Mouse (Mus musculus): Measurements from ENCODE around the gene Eml6. TPM values are rescaled to one million over a fixed set of nuclear protein-coding genes. Genes with fewer than 3 reads are reported as not detected.

Gene Eml6
- polyA plus RNA-seq, 1 experiment from 2014 or later = 0.53 TPM

DNA sequence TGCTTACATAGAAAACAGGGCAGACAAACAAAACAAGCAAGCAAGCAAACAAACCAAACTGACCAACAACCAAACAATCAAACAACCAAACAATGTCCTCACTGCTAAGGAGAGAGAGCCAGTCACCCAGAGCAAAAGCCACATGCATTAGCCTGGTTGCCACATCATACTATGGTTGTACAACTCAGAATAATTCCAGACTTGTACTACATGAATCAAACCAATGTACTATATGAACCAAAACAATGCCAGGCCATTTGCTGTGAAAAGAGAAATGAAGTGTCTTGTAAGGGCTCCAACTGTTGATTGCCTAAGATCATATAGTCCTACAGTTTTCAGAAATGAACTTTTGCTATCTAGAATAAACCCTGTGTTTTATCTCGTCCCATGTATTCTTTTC is 237.3 kb downstream of the Eml6 start:
- H3K9me3 ChIP-seq (ENCODE audit: control insufficient read depth, low read length) = no peaks in the 10 kb centered on the region
- H3K27me3 ChIP-seq (ENCODE audit: control insufficient read depth, insufficient read depth, low read length) = no peaks in the 10 kb centered on the region
- no peak for ATAC-seq (ENCODE audit: low FRiP score, low TSS enrichment)
- no peaks in the 10 kb centered on the region for H3K36me3 ChIP-seq (ENCODE audit: control insufficient read depth, insufficient read depth, low read length)
- WGBS = 66% methylated on average over 1 of the region's 1 CpGs
- H3K4me2 ChIP-seq (replicated peaks; ENCODE audit: low read depth, low read length) = no peak overlapping the region
- H3K4me1 ChIP-seq (ENCODE audit: control insufficient read depth, insufficient read depth, low read length) = no peaks in the 10 kb centered on the region
- H3K9ac ChIP-seq (ENCODE audit: low read depth, low read length) = no peak overlapping the region
- no peak overlapping the region for H3K4me3 ChIP-seq (ENCODE audit: low read length)
- H3K27ac ChIP-seq (ENCODE audit: low read depth, low read length) = no peak overlapping the region

DNA sequence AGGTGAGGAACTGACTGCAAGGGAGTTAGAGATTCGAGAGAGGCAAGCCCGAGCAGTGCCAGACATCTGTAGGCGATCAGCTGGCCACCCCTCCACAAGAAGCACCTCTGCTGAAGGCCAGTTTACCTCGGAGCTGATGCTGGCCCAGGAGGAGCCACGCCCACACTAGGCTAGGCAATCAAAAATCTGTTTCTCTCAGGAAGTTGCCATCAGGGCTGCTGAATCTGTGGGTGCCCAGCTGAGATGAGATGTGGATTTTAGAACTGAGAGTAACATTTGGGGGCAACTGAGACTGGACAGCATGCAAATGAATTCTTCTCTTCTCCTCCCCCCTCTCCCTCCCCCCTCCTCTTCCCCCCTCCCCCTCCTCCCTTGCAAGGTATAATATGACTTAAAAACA is 238.4 kb downstream of the Eml6 start:
- ATAC-seq (ENCODE audit: low FRiP score, low TSS enrichment) = no peak
- Histone ChIP-seq H3K4me1 (ENCODE audit: control insufficient read depth, insufficient read depth, low read length) (no peaks in the 10 kb centered on the region), H3K9ac (ENCODE audit: low read depth, low read length) (no peak overlapping the region), H3K27ac (ENCODE audit: low read depth, low read length) (no peak overlapping the region), H3K9me3 (ENCODE audit: control insufficient read depth, low read length) (no peaks in the 10 kb centered on the region), H3K4me3 (ENCODE audit: low read length) (no peak overlapping the region), H3K4me2 (replicated peaks; ENCODE audit: low read depth, low read length) (no peak overlapping the region), H3K36me3 (ENCODE audit: control insufficient read depth, insufficient read depth, low read length) (no peaks in the 10 kb centered on the region), H3K27me3 (ENCODE audit: control insufficient read depth, insufficient read depth, low read length) (no peaks in the 10 kb centered on the region)
- 15% methylated on average over 5 of the region's 5 CpGs for WGBS

DNA sequence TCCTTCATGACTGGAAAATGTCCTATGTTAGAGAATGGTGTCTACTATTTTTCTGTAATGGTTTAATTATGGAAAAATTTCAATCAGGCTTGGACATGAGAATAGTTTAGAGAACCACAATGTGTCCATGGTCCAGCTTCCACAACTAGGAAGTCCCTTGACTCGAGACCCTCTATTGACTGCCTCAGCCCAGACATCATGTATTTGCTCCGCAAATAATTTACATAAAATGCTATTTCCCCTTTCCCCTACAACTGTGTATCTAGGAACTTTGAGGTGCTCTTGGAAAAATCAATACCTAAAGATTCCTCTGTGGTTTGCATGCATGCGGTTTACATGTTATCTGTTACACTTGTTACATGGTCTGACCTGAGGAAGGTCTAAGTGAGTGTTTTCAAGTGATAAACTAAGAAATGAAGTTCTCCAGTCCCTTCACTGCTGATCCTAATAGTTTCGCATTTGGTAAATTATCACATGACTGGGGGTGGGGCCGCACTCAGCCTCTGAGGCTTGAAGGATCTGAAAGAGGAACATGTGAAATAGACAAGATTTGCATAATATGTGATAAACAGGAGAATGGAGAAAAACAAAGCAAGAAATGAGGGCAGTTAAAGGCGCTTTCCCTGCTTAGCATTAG is 239.1 kb downstream of the Eml6 start:
- ATAC-seq (ENCODE audit: low FRiP score, low TSS enrichment) = no peak
- Histone ChIP-seq H3K27me3 (ENCODE audit: control insufficient read depth, insufficient read depth, low read length) (no peaks in the 10 kb centered on the region), H3K9ac (ENCODE audit: low read depth, low read length) (no peak overlapping the region)

DNA sequence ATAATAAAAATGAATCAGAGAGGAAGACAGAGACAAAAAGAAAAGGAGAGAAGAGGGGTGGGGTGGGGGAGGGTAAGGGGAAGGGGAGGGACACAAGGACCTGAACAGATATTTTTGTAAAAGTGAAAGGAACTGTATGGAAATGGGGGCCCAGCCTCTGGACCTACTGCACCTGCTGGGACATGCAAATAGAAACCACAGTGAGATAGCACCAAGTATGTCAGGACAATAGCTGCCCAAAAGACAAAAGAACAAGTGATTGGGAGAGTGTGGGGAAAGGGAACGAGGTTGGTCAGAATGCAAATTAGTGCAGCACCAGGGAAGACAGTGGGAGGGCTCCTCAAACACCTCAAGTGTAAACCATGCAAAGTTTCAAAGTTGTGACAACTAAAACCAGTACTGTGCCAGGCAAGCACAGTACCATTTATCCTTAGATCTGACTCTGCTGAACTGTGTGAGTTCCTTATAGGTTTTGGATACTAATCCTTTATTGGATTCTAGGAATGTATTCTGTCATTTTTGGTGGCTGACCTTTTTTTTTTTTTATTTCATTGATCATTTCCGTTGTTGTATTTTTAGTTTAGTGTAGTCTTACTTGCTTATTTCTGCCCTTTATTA is 246.3 kb downstream of the Eml6 start:
- Histone ChIP-seq H3K4me2 (replicated peaks; ENCODE audit: low read depth, low read length) (no peak overlapping the region), H3K9ac (ENCODE audit: low read depth, low read length) (no peak overlapping the region), H3K4me1 (ENCODE audit: control insufficient read depth, insufficient read depth, low read length) (no peaks in the 10 kb centered on the region), H3K4me3 (ENCODE audit: low read length) (no peak overlapping the region), H3K36me3 (ENCODE audit: control insufficient read depth, insufficient read depth, low read length) (no peaks in the 10 kb centered on the region), H3K9me3 (ENCODE audit: control insufficient read depth, low read length) (no peaks in the 10 kb centered on the region), H3K27ac (ENCODE audit: low read depth, low read length) (no peak overlapping the region), H3K27me3 (ENCODE audit: control insufficient read depth, insufficient read depth, low read length) (no peaks in the 10 kb centered on the region)
- 49% methylated on average over 2 of the region's 2 CpGs for WGBS
- ATAC-seq (ENCODE audit: low FRiP score, low TSS enrichment) = no peak

More for the DNA sequence above, 239.1 kb downstream of the Eml6 start:
- 90% methylated on average over 6 of the region's 6 CpGs for WGBS
- no peak overlapping the region for H3K4me2 ChIP-seq (replicated peaks; ENCODE audit: low read depth, low read length)
- H3K4me3 ChIP-seq (ENCODE audit: low read length) = no peak overlapping the region
- no peaks in the 10 kb centered on the region for H3K9me3 ChIP-seq (ENCODE audit: control insufficient read depth, low read length)
- no peak overlapping the region for H3K27ac ChIP-seq (ENCODE audit: low read depth, low read length)
- no peaks in the 10 kb centered on the region for H3K4me1 ChIP-seq (ENCODE audit: control insufficient read depth, insufficient read depth, low read length)
- no peaks in the 10 kb centered on the region for H3K36me3 ChIP-seq (ENCODE audit: control insufficient read depth, insufficient read depth, low read length)

DNA sequence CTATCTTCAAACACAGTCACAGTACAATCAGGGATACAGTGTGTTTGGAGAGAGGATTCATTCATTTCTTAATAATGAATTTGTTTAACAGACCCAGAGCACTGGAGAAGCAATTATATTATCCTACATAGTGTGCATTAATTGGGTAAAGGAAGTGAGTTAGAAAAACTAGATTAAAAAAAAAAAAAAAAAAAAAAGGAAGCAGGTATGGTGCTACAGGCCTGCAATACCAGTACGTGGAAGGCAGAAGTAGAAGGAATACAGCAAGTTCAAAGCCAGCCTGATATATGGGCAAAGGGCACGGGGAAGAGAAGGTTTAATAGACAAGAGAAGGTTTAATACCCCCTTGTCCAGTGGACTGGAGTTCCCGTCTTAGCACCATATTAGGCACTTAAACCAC is 246.9 kb downstream of the Eml6 start:
- Histone ChIP-seq H3K9me3 (ENCODE audit: control insufficient read depth, low read length) (no peaks in the 10 kb centered on the region), H3K4me1 (ENCODE audit: control insufficient read depth, insufficient read depth, low read length) (no peaks in the 10 kb centered on the region), H3K27ac (ENCODE audit: low read depth, low read length) (no peak overlapping the region), H3K36me3 (ENCODE audit: control insufficient read depth, insufficient read depth, low read length) (no peaks in the 10 kb centered on the region), H3K4me2 (replicated peaks; ENCODE audit: low read depth, low read length) (no peak overlapping the region), H3K27me3 (ENCODE audit: control insufficient read depth, insufficient read depth, low read length) (no peaks in the 10 kb centered on the region), H3K4me3 (ENCODE audit: low read length) (no peak overlapping the region), H3K9ac (ENCODE audit: low read depth, low read length) (no peak overlapping the region)
- WGBS = 69% methylated on average over 3 of the region's 3 CpGs
- no peak for ATAC-seq (ENCODE audit: low FRiP score, low TSS enrichment)

DNA sequence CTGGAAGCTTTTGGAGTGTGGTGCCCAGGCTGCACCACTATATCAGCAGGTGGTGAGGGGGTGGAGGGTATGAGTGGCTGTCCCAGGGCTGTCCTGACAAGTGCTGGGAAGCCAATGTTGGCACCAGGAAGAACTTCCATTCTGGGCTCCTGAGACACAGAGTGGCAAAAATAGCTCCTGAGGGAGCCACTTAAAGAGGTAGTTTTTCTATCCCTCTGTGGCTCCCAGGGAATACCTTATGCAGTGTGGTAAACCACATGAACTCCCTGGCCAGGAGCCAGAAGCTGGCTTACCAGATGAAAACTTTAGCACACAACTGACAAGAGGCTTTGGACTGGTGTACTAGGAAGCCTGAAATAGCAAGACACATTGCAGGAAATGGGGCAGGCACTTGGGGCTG is 247.9 kb downstream of the Eml6 start:
- Histone ChIP-seq H3K27ac (ENCODE audit: low read depth, low read length) (no peak overlapping the region), H3K27me3 (ENCODE audit: control insufficient read depth, insufficient read depth, low read length) (no peaks in the 10 kb centered on the region), H3K36me3 (ENCODE audit: control insufficient read depth, insufficient read depth, low read length) (no peaks in the 10 kb centered on the region), H3K9ac (ENCODE audit: low read depth, low read length) (no peak overlapping the region), H3K4me1 (ENCODE audit: control insufficient read depth, insufficient read depth, low read length) (no peaks in the 10 kb centered on the region), H3K4me3 (ENCODE audit: low read length) (no peak overlapping the region), H3K9me3 (ENCODE audit: control insufficient read depth, low read length) (no peaks in the 10 kb centered on the region), H3K4me2 (replicated peaks; ENCODE audit: low read depth, low read length) (no peak overlapping the region)
- no peak for ATAC-seq (ENCODE audit: low FRiP score, low TSS enrichment)

DNA sequence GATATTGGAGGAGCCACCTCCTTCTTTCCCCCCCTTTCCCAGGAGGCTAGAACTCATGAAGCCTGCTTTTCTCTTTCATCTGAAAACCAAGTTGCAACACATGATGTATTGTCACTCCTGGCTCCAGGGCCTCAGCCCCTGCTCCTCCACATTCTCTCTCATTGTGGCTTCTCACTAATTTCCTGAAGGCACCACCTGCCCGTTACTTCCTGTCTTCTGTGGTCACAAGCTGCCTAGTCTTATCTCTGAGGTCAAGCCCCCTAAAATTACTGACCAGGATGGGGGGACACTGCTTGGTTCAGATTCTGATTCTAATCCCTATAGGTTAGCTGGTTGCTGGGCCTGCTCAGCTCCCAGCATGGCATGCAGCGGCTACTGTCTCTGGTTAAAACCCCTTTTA is 251.1 kb downstream of the Eml6 start:
- H3K4me3 ChIP-seq (ENCODE audit: low read length) = no peak overlapping the region
- no peak for ATAC-seq (ENCODE audit: low FRiP score, low TSS enrichment)
- no peaks in the 10 kb centered on the region for H3K4me1 ChIP-seq (ENCODE audit: control insufficient read depth, insufficient read depth, low read length)
- no peaks in the 10 kb centered on the region for H3K9me3 ChIP-seq (ENCODE audit: control insufficient read depth, low read length)
- WGBS = 64% methylated on average over 2 of the region's 2 CpGs
- no peak overlapping the region for H3K27ac ChIP-seq (ENCODE audit: low read depth, low read length)
- H3K4me2 ChIP-seq (replicated peaks; ENCODE audit: low read depth, low read length) = no peak overlapping the region
- no peaks in the 10 kb centered on the region for H3K27me3 ChIP-seq (ENCODE audit: control insufficient read depth, insufficient read depth, low read length)
- H3K36me3 ChIP-seq (ENCODE audit: control insufficient read depth, insufficient read depth, low read length) = no peaks in the 10 kb centered on the region
- H3K9ac ChIP-seq (ENCODE audit: low read depth, low read length) = no peak overlapping the region

DNA sequence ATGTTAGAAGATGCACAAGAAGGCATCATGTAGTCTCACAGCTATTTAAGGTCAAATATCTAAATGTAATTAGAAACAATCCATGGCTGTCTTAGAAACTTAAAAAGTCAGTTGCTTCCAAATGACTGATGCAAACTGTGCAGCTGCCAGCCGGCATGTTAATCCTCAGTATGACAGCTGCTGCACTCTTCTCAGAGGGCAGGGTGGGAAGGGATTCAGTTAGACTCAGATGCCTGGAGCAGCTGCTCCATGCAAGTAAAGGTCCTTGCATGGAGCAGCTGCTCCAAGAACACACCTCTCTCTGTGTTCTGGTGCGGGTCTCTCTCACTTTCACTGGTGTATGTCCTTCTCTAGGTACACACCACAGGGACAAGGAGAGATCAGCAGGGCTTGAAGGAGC is 251.5 kb downstream of the Eml6 start:
- H3K36me3 ChIP-seq (ENCODE audit: control insufficient read depth, insufficient read depth, low read length) = no peaks in the 10 kb centered on the region
- no peaks in the 10 kb centered on the region for H3K27me3 ChIP-seq (ENCODE audit: control insufficient read depth, insufficient read depth, low read length)
- ATAC-seq (ENCODE audit: low FRiP score, low TSS enrichment) = no peak
- H3K4me2 ChIP-seq (replicated peaks; ENCODE audit: low read depth, low read length) = no peak overlapping the region
- no peaks in the 10 kb centered on the region for H3K4me1 ChIP-seq (ENCODE audit: control insufficient read depth, insufficient read depth, low read length)
- H3K9me3 ChIP-seq (ENCODE audit: control insufficient read depth, low read length) = no peaks in the 10 kb centered on the region
- no peak overlapping the region for H3K27ac ChIP-seq (ENCODE audit: low read depth, low read length)
- H3K4me3 ChIP-seq (ENCODE audit: low read length) = no peak overlapping the region
- H3K9ac ChIP-seq (ENCODE audit: low read depth, low read length) = no peak overlapping the region
- 71% methylated on average over 2 of the region's 2 CpGs for WGBS

DNA sequence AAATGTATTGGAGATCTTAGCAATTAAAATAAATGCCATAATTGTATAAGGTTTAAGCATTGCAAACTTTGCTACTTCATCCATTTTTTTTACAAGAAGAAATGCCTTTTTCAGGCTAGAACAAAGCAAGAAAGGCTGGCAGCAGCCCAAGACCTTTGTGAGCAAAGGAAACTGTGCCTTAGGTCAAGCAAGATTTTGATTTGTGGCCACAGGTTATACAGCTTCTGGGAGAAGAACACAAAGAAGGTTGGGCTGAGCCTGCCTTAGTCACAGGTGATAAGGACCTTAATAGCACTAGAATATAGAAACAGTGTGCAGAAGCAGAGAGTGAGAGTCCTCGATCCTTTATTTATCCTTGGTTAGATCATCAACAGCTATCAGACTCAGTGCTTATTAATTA is 253.6 kb downstream of the Eml6 start:
- Histone ChIP-seq H3K4me1 (ENCODE audit: control insufficient read depth, insufficient read depth, low read length) (no peaks in the 10 kb centered on the region), H3K4me3 (ENCODE audit: low read length) (no peak overlapping the region), H3K36me3 (ENCODE audit: control insufficient read depth, insufficient read depth, low read length) (no peaks in the 10 kb centered on the region), H3K27ac (ENCODE audit: low read depth, low read length) (no peak overlapping the region), H3K9me3 (ENCODE audit: control insufficient read depth, low read length) (no peaks in the 10 kb centered on the region), H3K27me3 (ENCODE audit: control insufficient read depth, insufficient read depth, low read length) (no peaks in the 10 kb centered on the region), H3K4me2 (replicated peaks; ENCODE audit: low read depth, low read length) (no peak overlapping the region), H3K9ac (ENCODE audit: low read depth, low read length) (no peak overlapping the region)
- no peak for ATAC-seq (ENCODE audit: low FRiP score, low TSS enrichment)
- 84% methylated on average over 1 of the region's 1 CpGs for WGBS

Measured in kidney, embryonic 14.5 days (tissue).